Mouse (Mus musculus) splenic B cell, adult 2 months (primary cell): Measurements from ENCODE around the gene Siva1.

ENCODE experiments used
- DNase-seq: peaks from one replicate; pipeline ENCODE4 v3.0.0-alpha.2; 2011; ENCODE audit warnings: low read depth, low spot score
- H3K27me3 ChIP-seq: 2 replicates; pipeline ENCODE4 v1.6.1; 2012; ENCODE audit warnings: mild to moderate bottlenecking, low read length, moderate library complexity, mixed read lengths; ENCODE audit not compliant: control insufficient read depth, poor library complexity, insufficient read depth, severe bottlenecking
- H3K36me3 ChIP-seq: 2 replicates; pipeline ENCODE4 v1.6.1; 2012; ENCODE audit warnings: mild to moderate bottlenecking, low read length, moderate library complexity, mixed read lengths; ENCODE audit not compliant: control insufficient read depth, poor library complexity, insufficient read depth, severe bottlenecking

Siva1 gene

GRCm38 (mm10) chr12:112674132-112675011 is 29.9 kb downstream of the Siva1 start, which contains the start of gene Akt1:
Gene Akt1 (minus strand): TSS chr12:112674884.
- Histone ChIP-seq H3K27me3 (no peaks in the 10 kb centered on the region), H3K36me3 (no peaks in the 10 kb centered on the region; the same call in 1 of the 2 replicates)
- DNase-seq: peak; percentile 62

- Histone ChIP-seq H3K36me3 (no peaks in the 10 kb centered on the region; the same call in 1 of the 2 replicates), H3K27me3 (no peaks in the 10 kb centered on the region)
- peak; percentile 90 for DNase-seq
These were observed 31.0 kb downstream of the Siva1 start for GRCm38 (mm10) chr12:112675245-112676035.

- H3K27me3 ChIP-seq: no peaks in the 10 kb centered on the region
- no peak for DNase-seq
These were observed 32.6 kb downstream of the Siva1 start for GRCm38 (mm10) chr12:112677076-112677475.

GRCm38 (mm10) chr12:112677943-112678554 is 33.6 kb downstream of the Siva1 start:
- H3K27me3 ChIP-seq: no peaks in the 10 kb centered on the region
- no peaks in the 10 kb centered on the region for H3K36me3 ChIP-seq
- no peak for DNase-seq

More at GRCm38 (mm10) chr12:112677076-112677475, 32.6 kb downstream of the Siva1 start:
- H3K36me3 ChIP-seq: no peaks in the 10 kb centered on the region

- peak; percentile 44 for DNase-seq
- Histone ChIP-seq H3K36me3 (no peaks in the 10 kb centered on the region), H3K27me3 (no peaks in the 10 kb centered on the region)
These were observed 34.1 kb downstream of the Siva1 start, which contains the start of gene Zbtb42 for GRCm38 (mm10) chr12:112678555-112679026. Gene Zbtb42 (plus strand): TSS chr12:112678828.

GRCm38 (mm10) chr12:112679027-112679996 is 34.8 kb downstream of the Siva1 start:
- DNase-seq: peak; percentile 46
- H3K27me3 ChIP-seq: no peaks in the 10 kb centered on the region
- H3K36me3 ChIP-seq: no peaks in the 10 kb centered on the region

GRCm38 (mm10) chr12:112683351-112683750 is 38.9 kb downstream of the Siva1 start:
- H3K27me3 ChIP-seq: no peaks in the 10 kb centered on the region
- DNase-seq: no peak
- no peaks in the 10 kb centered on the region for H3K36me3 ChIP-seq

- H3K36me3 ChIP-seq: no peaks in the 10 kb centered on the region
- H3K27me3 ChIP-seq: no peaks in the 10 kb centered on the region
- DNase-seq: peak; percentile 52
These were observed 44.0 kb downstream of the Siva1 start for GRCm38 (mm10) chr12:112688458-112688857.

GRCm38 (mm10) chr12:112693185-112694126 is 49.0 kb downstream of the Siva1 start:
- Histone ChIP-seq H3K36me3 (no peaks in the 10 kb centered on the region), H3K27me3 (no peaks in the 10 kb centered on the region)
- peak; percentile 95 for DNase-seq

- no peaks in the 10 kb centered on the region for H3K27me3 ChIP-seq
- no peaks in the 10 kb centered on the region for H3K36me3 ChIP-seq
- DNase-seq: no peak
These were observed 49.6 kb downstream of the Siva1 start for GRCm38 (mm10) chr12:112694127-112694475.

GRCm38 (mm10) chr12:112696806-112697425 is 52.4 kb downstream of the Siva1 start:
- no peaks in the 10 kb centered on the region for H3K36me3 ChIP-seq
- DNase-seq: no peak

More at GRCm38 (mm10) chr12:112696806-112697425, 52.4 kb downstream of the Siva1 start:
- H3K27me3 ChIP-seq: no peaks in the 10 kb centered on the region
